Mouse (Mus musculus): Measurements from ENCODE around the gene Tex101.
"Not testable (repeated sequence)": the region's sequence is repeated elsewhere in the genome, so short reads cannot be mapped to it uniquely, and the experiment has no call there.

Tex101 gene

GRCm38 (mm10) chr7:24676575-24676974 is at the start of gene Tex101:
Gene Tex101, minus strand, starts transcription at chr7:24676675.
- no peak for DNase-seq

GRCm38 (mm10) chr7:24715039-24715438 is 38.6 kb upstream of the Tex101 start:
- no peak for DNase-seq

GRCm38 (mm10) chr7:24708832-24709292 is 32.4 kb upstream of the Tex101 start, which contains the start of gene BC049730:
Gene BC049730, plus strand, starts transcription at chr7:24709242.
- no peak for DNase-seq

- DNase-seq, result not testable (repeated sequence)
These were observed 26.4 kb upstream of the Tex101 start for GRCm38 (mm10) chr7:24702841-24703240.

GRCm38 (mm10) chr7:24697891-24698290 is 21.4 kb upstream of the Tex101 start:
- not testable (repeated sequence) for DNase-seq

GRCm38 (mm10) chr7:24692693-24693092 is 16.2 kb upstream of the Tex101 start:
- not testable (repeated sequence) for DNase-seq

GRCm38 (mm10) chr7:24687519-24687918 is 11.0 kb upstream of the Tex101 start:
- DNase-seq, result not testable (repeated sequence)

GRCm38 (mm10) chr7:24684121-24684520 is 7.6 kb upstream of the Tex101 start:
- peak in 1 of 2 experiments; percentile 38 for DNase-seq

GRCm38 (mm10) chr7:24671944-24672439 is 4.5 kb downstream of the Tex101 start:
- DNase-seq, result no peak

GRCm38 (mm10) chr7:24664959-24665358 is 11.5 kb downstream of the Tex101 start:
- DNase-seq, result no peak

GRCm38 (mm10) chr7:24664301-24664700 is 12.2 kb downstream of the Tex101 start:
- no peak for DNase-seq

GRCm38 (mm10) chr7:24662575-24662974 is 13.9 kb downstream of the Tex101 start:
- DNase-seq, result peak; percentile 51 to 81

- no peak for DNase-seq
These were observed 15.2 kb downstream of the Tex101 start for GRCm38 (mm10) chr7:24661118-24661904.

- DNase-seq, result no peak
These were observed 16.6 kb downstream of the Tex101 start for GRCm38 (mm10) chr7:24659737-24660357.

GRCm38 (mm10) chr7:24653681-24654080 is 22.8 kb downstream of the Tex101 start:
- DNase-seq, result peak; percentile 63 to 81

- no peak for DNase-seq
These were observed 30.0 kb downstream of the Tex101 start for GRCm38 (mm10) chr7:24646486-24646885.

GRCm38 (mm10) chr7:24644996-24645395 is 31.5 kb downstream of the Tex101 start:
- no peak for DNase-seq

GRCm38 (mm10) chr7:24644492-24644891 is 32.0 kb downstream of the Tex101 start:
- DNase-seq, result no peak

GRCm38 (mm10) chr7:24642491-24642890 is 34.0 kb downstream of the Tex101 start:
- DNase-seq, result peak; percentile 57 to 82

- DNase-seq, result peak in 1 of 2 experiments; percentile 36
These were observed 36.0 kb downstream of the Tex101 start for GRCm38 (mm10) chr7:24640450-24640849.

GRCm38 (mm10) chr7:24638026-24638856 is 38.2 kb downstream of the Tex101 start:
- DNase-seq, result peak; percentile 25 to 67

GRCm38 (mm10) chr7:24637046-24637445 is 39.4 kb downstream of the Tex101 start:
- DNase-seq, result no peak

- DNase-seq, result no peak
These were observed 40.2 kb downstream of the Tex101 start, which contains the start of gene Lypd3 for GRCm38 (mm10) chr7:24636264-24636663. Gene Lypd3, plus strand, starts transcription at chr7:24636550.

Data from kidney, postnatal 36 days (tissue).